Mouse (Mus musculus) midbrain, postnatal 0 days (tissue): ENCODE measurements around the gene Xdh. TPM values are rescaled to one million over a fixed set of nuclear protein-coding genes. Genes with fewer than 3 reads are reported as not detected.
A peak's percentile ranks its signal among the peaks of the same experiment; 100 is the strongest.

Experiments
- ATAC-seq: fragments of 200-750 bp; cut with Nextera tagmentation; 2 replicates; pipeline ENCODE4 v1.8.0; 2017; ENCODE audit warnings: moderate number of reproducible peaks, mild to moderate bottlenecking, moderate TSS enrichment, moderate library complexity; ENCODE audit not compliant: low FRiP score
- DNase-seq: peaks from one replicate; pipeline ENCODE4 v3.0.0-alpha.2; 2015; ENCODE audit warnings: low spot score
- H3K27ac ChIP-seq: fragments of 300-500 bp; sonication (generic); 2 replicates; pipeline ENCODE4 v1.5.1; 2014; ENCODE audit warnings: low read depth, mild to moderate bottlenecking, low read length, mixed read lengths
- H3K27me3 ChIP-seq: fragments of 300-500 bp; sonication (generic); 2 replicates; pipeline ENCODE4 v1.6.1; 2014; ENCODE audit warnings: low read length, control low read depth, mixed read lengths; ENCODE audit not compliant: insufficient read depth
- H3K36me3 ChIP-seq: fragments of 300-500 bp; sonication (generic); 2 replicates; pipeline ENCODE4 v1.6.1; 2014; ENCODE audit warnings: low read length, control low read depth, mixed read lengths; ENCODE audit not compliant: insufficient read depth
- H3K4me1 ChIP-seq: fragments of 300-500 bp; sonication (generic); 2 replicates; pipeline ENCODE4 v1.6.1; 2014; ENCODE audit warnings: mild to moderate bottlenecking, control low read depth, antibody characterized with exemption, low read length, mixed read lengths; ENCODE audit not compliant: insufficient read depth
- H3K4me2 ChIP-seq: fragments of 300-500 bp; sonication (generic); 2 replicates; pipeline ENCODE4 v1.6.1; 2014; ENCODE audit warnings: low read depth, mild to moderate bottlenecking, low read length, mixed read lengths; ENCODE audit not compliant: poor library complexity, severe bottlenecking
- H3K4me3 ChIP-seq: fragments of 300-500 bp; sonication (generic); 2 replicates; pipeline ENCODE4 v1.5.1; 2014; ENCODE audit warnings: low read depth, mild to moderate bottlenecking, low read length, moderate library complexity
- H3K9ac ChIP-seq: fragments of 300-500 bp; sonication (generic); replicated peaks from 2 replicates; pipeline ENCODE4 v1.6.1; 2014; ENCODE audit warnings: mild to moderate bottlenecking, low read length, moderate library complexity, mixed read lengths; ENCODE audit not compliant: poor library complexity, severe bottlenecking
- H3K9me3 ChIP-seq: fragments of 300-500 bp; sonication (generic); 2 replicates; pipeline ENCODE4 v1.6.1; 2016; ENCODE audit warnings: low read length, control low read depth
- CTCF ChIP-seq: IDR thresholded peaks from 2 replicates; pipeline ENCODE4 v1.5.1; 2016; ENCODE audit warnings: antibody characterized with exemption, mild to moderate bottlenecking
- WGBS: fragments of 180-500 bp; shearing (Covaris S2); extraction: QIAGEN DNeasy Blood & Tissue Kit; methylation state at CpG from one replicate; pipeline ENCODE4 v1.1.7; 2014; 5-methylcytosine and 5-hydroxymethylcytosine counted together
- polyA plus RNA-seq: library from polyadenylated mRNA; unstranded; fragments of >200 nt; fragmentation: Nextera tagmentation; extraction: Ambion mirVana; gene quantifications from 2 replicates; pipeline ENCODE4 v1.2.1, GENCODE M21; 2015
- total RNA-seq: library from RNA; depleted of rRNA; stranded (reverse); fragments of >200 nt; gene quantifications from 2 replicates; pipeline ENCODE4 v1.2.3, GENCODE M21; 2014

The Xdh gene
- total and polyA plus RNA-seq, 2 experiments from 2014 or later = 0.55 to 0.59 TPM

GRCm38 (mm10) chr17:73886071-73886785, 63.8 kb downstream of the Xdh start:
- no peak for ATAC-seq
- Histone ChIP-seq H3K4me1 (no peaks in the 10 kb centered on the region), H3K4me3 (no peak overlapping the region), H3K27ac (no peak overlapping the region), H3K36me3 (no peaks in the 10 kb centered on the region), H3K9ac (no peak overlapping the region), H3K4me2 (no peak overlapping the region), H3K9me3 (no peaks in the 10 kb centered on the region), H3K27me3 (no peaks in the 10 kb centered on the region)
- 89% methylated on average over 25 of the region's 25 CpGs for WGBS
- no peak for DNase-seq
- TF ChIP-seq CTCF = no peak

- WGBS = 78% methylated on average over 12 of the region's 12 CpGs
- ATAC-seq = no peak
Observed at GRCm38 (mm10) chr17:73883332-73883731, 66.7 kb downstream of the Xdh start.

GRCm38 (mm10) chr17:73882194-73882593, 67.8 kb downstream of the Xdh start:
- no peak overlapping the region for H3K9ac ChIP-seq
- H3K36me3 ChIP-seq = no peaks in the 10 kb centered on the region
- WGBS = 14% methylated on average over 9 of the region's 9 CpGs
- no peak overlapping the region for H3K27ac ChIP-seq
- H3K27me3 ChIP-seq = no peaks in the 10 kb centered on the region
- no peak overlapping the region for H3K4me3 ChIP-seq
- H3K4me1 ChIP-seq = no peaks in the 10 kb centered on the region
- no peaks in the 10 kb centered on the region for H3K9me3 ChIP-seq
- H3K4me2 ChIP-seq = no peak overlapping the region
- peak; percentile 93 for DNase-seq
- peak; percentile 96 for TF ChIP-seq CTCF
- ATAC-seq = peak; percentile 68

More at GRCm38 (mm10) chr17:73883332-73883731, 66.7 kb downstream of the Xdh start:
- Histone ChIP-seq H3K4me1 (no peaks in the 10 kb centered on the region), H3K27me3 (no peaks in the 10 kb centered on the region), H3K9me3 (no peaks in the 10 kb centered on the region), H3K27ac (no peak overlapping the region), H3K4me3 (no peak overlapping the region), H3K9ac (no peak overlapping the region), H3K4me2 (no peak overlapping the region), H3K36me3 (no peaks in the 10 kb centered on the region)
- no peak for DNase-seq
- no peak for TF ChIP-seq CTCF

GRCm38 (mm10) chr17:73881295-73881694, 68.7 kb downstream of the Xdh start:
- Histone ChIP-seq H3K4me2 (no peak overlapping the region), H3K27ac (no peak overlapping the region), H3K36me3 (no peaks in the 10 kb centered on the region), H3K4me1 (no peaks in the 10 kb centered on the region), H3K9me3 (no peaks in the 10 kb centered on the region), H3K9ac (no peak overlapping the region), H3K4me3 (no peak overlapping the region), H3K27me3 (no peaks in the 10 kb centered on the region)
- 70% methylated on average over 6 of the region's 6 CpGs for WGBS
- ATAC-seq (no peak), DNase-seq (no peak)
- no peak for TF ChIP-seq CTCF

- Histone ChIP-seq H3K27me3 (no peaks in the 10 kb centered on the region), H3K9me3 (no peaks in the 10 kb centered on the region), H3K4me1 (no peaks in the 10 kb centered on the region), H3K4me2 (no peak overlapping the region), H3K36me3 (no peaks in the 10 kb centered on the region), H3K27ac (no peak overlapping the region), H3K4me3 (no peak overlapping the region), H3K9ac (no peak overlapping the region)
- ATAC-seq (no peak), DNase-seq (no peak)
- no peak for TF ChIP-seq CTCF
- WGBS = 91% methylated on average over 6 of the region's 6 CpGs
Observed at GRCm38 (mm10) chr17:73880286-73880685, 69.7 kb downstream of the Xdh start.

GRCm38 (mm10) chr17:73879262-73879916, 70.6 kb downstream of the Xdh start:
- DNase-seq = no peak
- Histone ChIP-seq H3K27ac (no peak overlapping the region), H3K4me1 (no peaks in the 10 kb centered on the region), H3K9me3 (no peaks in the 10 kb centered on the region), H3K4me3 (no peak overlapping the region), H3K27me3 (no peaks in the 10 kb centered on the region), H3K36me3 (no peaks in the 10 kb centered on the region), H3K4me2 (no peak overlapping the region), H3K9ac (no peak overlapping the region)
- WGBS = 84% methylated on average over 10 of the region's 10 CpGs
- no peak for TF ChIP-seq CTCF
- no peak for ATAC-seq
